Comparison of ENCODE assay signal across 23 mouse cellular contexts in genomic region chr12:83206866-83207265, GRCm38 (mm10).
A peak's percentile ranks its signal among the peaks of the same experiment; 100 is the strongest.
DNase-seq lines count a peak whose midpoint lies in the region; ATAC-seq lines count a peak whose summit lies in the region.
"Had no signal": no experiment of that assay in that cellular context is flagged by ENCODE, and none has a peak within 500 bp of the region (broad histone marks: within the 10 kb centered on the region; RNA-seq: fewer than 3 reads in every experiment).

No protein-coding gene starts in this region.

- no peak overlapping the region for H3K4me3 ChIP-seq in forebrain, embryonic 11.5 days (ENCODE audit: low read depth, low read length)
- H3K4me3 ChIP-seq in forebrain, embryonic 16.5 days (replicated peaks; ENCODE audit: low read length), result no peak overlapping the region
- H3K4me3 ChIP-seq: forebrain, embryonic 10.5 days; heart, embryonic 12.5 days; heart, embryonic 15.5 days had no signal

- peaks cover 5% of the 10 kb centered on the region; the same call in 1 of the 2 replicates for H3K4me1 ChIP-seq in forebrain, embryonic 11.5 days (replicated peaks; ENCODE audit: control insufficient read depth, insufficient read depth, low read length)
- H3K4me1 ChIP-seq in forebrain, embryonic 16.5 days (replicated peaks; ENCODE audit: control insufficient read depth, insufficient read depth, low read length), result peaks cover 20% of the 10 kb centered on the region

- H3K9me3 ChIP-seq in forebrain, embryonic 11.5 days (ENCODE audit: control insufficient read depth, low read length), result no peaks in the 10 kb centered on the region
- H3K9me3 ChIP-seq in forebrain, embryonic 16.5 days (ENCODE audit: control insufficient read depth, low read length), result no peaks in the 10 kb centered on the region
- H3K9me3 ChIP-seq: forebrain, embryonic 10.5 days; heart, embryonic 12.5 days; heart, embryonic 15.5 days had no signal

- no peaks in the 10 kb centered on the region for H3K27me3 ChIP-seq in forebrain, embryonic 11.5 days (ENCODE audit: control insufficient read depth, insufficient read depth, low read length)
- no peaks in the 10 kb centered on the region for H3K27me3 ChIP-seq in forebrain, embryonic 16.5 days (replicated peaks; ENCODE audit: control insufficient read depth, insufficient read depth, low read length)
- H3K27me3 ChIP-seq: heart, embryonic 12.5 days; heart, embryonic 15.5 days had no signal

- DNase-seq in cerebellum, adult 11-12 months, result peak; percentile 39
- DNase-seq in cerebellum, postnatal 10 days, result no peak
- DNase-seq in cerebellum, adult 9-10 months, result peak; percentile 51
- DNase-seq in cerebellum, adult 8-10 months, result no peak
- peak; percentile 32 for DNase-seq in forebrain, embryonic 11.5 days (ENCODE audit: low spot score)
- peak; percentile 23 for DNase-seq in brain, adult 2 months (ENCODE audit: low read depth, low spot score)
- DNase-seq: adrenal gland, adult 8-10 months; adrenal gland, postnatal 25 days; gastrocnemius, postnatal 25 days; heart, adult 18-20 months; heart, postnatal 4 days; kidney, adult 18-20 months; kidney, adult 9 months had no signal

- WGBS in forebrain, embryonic 11.5 days, result 67% methylated on average over 6 of the region's 6 CpGs
- WGBS in forebrain, embryonic 16.5 days, result 74% methylated on average over 6 of the region's 6 CpGs

- no peak overlapping the region for H3K9ac ChIP-seq in forebrain, embryonic 11.5 days (ENCODE audit: low read length)
- no peak overlapping the region for H3K9ac ChIP-seq in forebrain, embryonic 16.5 days (replicated peaks; ENCODE audit: low read depth, low read length)
- H3K9ac ChIP-seq: heart, embryonic 12.5 days; heart, embryonic 15.5 days; hindbrain, embryonic 14.5 days had no signal

- no peaks in the 10 kb centered on the region for H3K36me3 ChIP-seq in forebrain, embryonic 11.5 days (ENCODE audit: control insufficient read depth, insufficient read depth, low read length)
- H3K36me3 ChIP-seq in forebrain, embryonic 16.5 days (ENCODE audit: control insufficient read depth, insufficient read depth), result no peaks in the 10 kb centered on the region
- H3K36me3 ChIP-seq: forebrain, embryonic 10.5 days; heart, embryonic 12.5 days; heart, embryonic 15.5 days had no signal

- no peak for ATAC-seq in forebrain, embryonic 11.5 days (replicated peaks; ENCODE audit: low FRiP score)
- no peak for ATAC-seq in forebrain, embryonic 16.5 days
- ATAC-seq: activated CD4-positive, CD25-positive, alpha-beta regulatory T cell, adult 4 months; forebrain, embryonic 14.5 days; hindbrain, postnatal 0 days; inflammation-experienced regulatory T-cells, adult 6 months; intestine, embryonic 16.5 days had no signal

- H3K4me2 ChIP-seq in forebrain, embryonic 11.5 days (ENCODE audit: low read depth, low read length, severe bottlenecking), result no peak overlapping the region
- H3K4me2 ChIP-seq in forebrain, embryonic 16.5 days (ENCODE audit: low read length), result no peak overlapping the region
- H3K4me2 ChIP-seq: heart, embryonic 12.5 days; heart, embryonic 15.5 days; hindbrain, embryonic 14.5 days had no signal

- H3K27ac ChIP-seq in forebrain, embryonic 11.5 days (ENCODE audit: low read depth, low read length), result no peak overlapping the region
- no peak overlapping the region for H3K27ac ChIP-seq in forebrain, embryonic 16.5 days (ENCODE audit: low read length)
- H3K27ac ChIP-seq: forebrain, embryonic 10.5 days; heart, embryonic 15.5 days had no signal

Comparison
In these comparisons a context has a peak if more than half of its experiments do, and no peak if none do; other contexts are left out.
1. DNase-seq: peak in cerebellum, adult 11-12 months (single experiment), cerebellum, adult 9-10 months (single experiment), forebrain, embryonic 11.5 days (single experiment) and brain, adult 2 months (single experiment); none in cerebellum, postnatal 10 days (0 of 2) and cerebellum, adult 8-10 months (single experiment).